Mouse (Mus musculus): ENCODE data around the gene Atf5.

DNA sequence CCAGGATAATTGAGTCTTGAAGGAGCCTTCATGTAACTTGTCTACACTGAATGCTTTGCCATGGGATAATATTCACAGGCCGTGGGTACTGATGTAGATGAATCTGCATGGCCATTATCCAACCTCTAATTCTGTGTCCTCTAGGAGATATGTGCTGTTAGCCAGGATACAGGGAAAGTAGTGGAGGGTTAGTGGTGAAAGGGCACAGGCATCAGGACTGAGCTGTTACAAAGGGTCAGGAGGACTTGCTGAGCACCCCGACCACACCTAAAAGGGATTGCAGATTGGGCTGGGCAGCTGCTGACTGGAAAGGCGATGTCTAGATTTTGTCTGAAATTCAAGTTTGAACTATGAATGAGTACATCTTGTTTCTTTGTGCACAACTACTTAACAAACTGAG, 4.1 kb upstream of the Atf5 start:
- TF ChIP-seq CTCF (IDR thresholded peaks at IDR 0.05; ENCODE audit: low read depth, low read length) (no peak), EP300 (IDR thresholded peaks at IDR 0.05; ENCODE audit: insufficient read depth, low read depth, low read length) (no peak)
